Mouse (Mus musculus) neutrophil, adult 5-6 weeks (primary cell): ENCODE measurements around the gene Gm48552. TPM values are rescaled to one million over a fixed set of nuclear protein-coding genes. Genes with fewer than 3 reads are reported as not detected.

Source experiments
- ATAC-seq: fragments of 151-379, 151-347 bp; 2 replicates; pipeline ENCODE4 v1.8.0; 2017; ENCODE audit warnings: mild to moderate bottlenecking, moderate TSS enrichment; ENCODE audit not compliant: insufficient number of reproducible peaks, poor library complexity, low FRiP score, severe bottlenecking; ENCODE audit errors: extremely low read depth
- total RNA-seq: library from RNA; stranded (forward); fragments of 200-1000 nt; gene quantifications from 2 replicates; pipeline ENCODE4 v1.2.3, GENCODE M21; 2017

The Gm48552 gene
- total RNA-seq: 2.2 TPM in 1 of 2 replicates, not detected in the other

DNA sequence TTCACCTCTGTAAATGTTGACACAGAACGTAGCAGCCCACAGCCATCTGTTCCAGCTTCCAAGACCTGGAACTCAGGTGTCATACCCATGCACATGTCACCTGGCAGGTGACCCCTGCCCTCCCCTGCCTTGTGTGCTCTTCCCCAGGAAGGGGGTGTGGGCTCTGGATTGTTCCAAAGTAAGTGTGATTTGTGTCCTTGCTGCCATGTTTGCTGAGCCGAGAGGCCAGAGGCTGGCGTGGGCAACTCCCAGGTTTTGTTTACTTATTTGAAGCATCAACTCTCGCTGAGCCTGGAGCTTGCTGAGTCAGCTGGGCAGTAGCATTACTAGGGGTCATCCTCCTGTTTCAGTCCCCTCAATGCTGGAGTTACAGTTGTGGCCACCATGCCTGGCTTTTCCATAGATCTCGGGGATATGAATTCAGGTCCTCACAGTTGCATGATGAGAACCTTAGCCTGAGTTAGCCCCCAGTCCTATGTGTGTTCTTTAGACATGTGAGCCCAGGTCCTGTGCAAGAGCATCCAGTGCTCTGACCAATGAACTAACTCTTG lies at the start of gene Gm48552:
TSS of gene Gm48552 (plus strand) at position 501 of the 551 bp plus-strand sequence.
- no peak for ATAC-seq

DNA sequence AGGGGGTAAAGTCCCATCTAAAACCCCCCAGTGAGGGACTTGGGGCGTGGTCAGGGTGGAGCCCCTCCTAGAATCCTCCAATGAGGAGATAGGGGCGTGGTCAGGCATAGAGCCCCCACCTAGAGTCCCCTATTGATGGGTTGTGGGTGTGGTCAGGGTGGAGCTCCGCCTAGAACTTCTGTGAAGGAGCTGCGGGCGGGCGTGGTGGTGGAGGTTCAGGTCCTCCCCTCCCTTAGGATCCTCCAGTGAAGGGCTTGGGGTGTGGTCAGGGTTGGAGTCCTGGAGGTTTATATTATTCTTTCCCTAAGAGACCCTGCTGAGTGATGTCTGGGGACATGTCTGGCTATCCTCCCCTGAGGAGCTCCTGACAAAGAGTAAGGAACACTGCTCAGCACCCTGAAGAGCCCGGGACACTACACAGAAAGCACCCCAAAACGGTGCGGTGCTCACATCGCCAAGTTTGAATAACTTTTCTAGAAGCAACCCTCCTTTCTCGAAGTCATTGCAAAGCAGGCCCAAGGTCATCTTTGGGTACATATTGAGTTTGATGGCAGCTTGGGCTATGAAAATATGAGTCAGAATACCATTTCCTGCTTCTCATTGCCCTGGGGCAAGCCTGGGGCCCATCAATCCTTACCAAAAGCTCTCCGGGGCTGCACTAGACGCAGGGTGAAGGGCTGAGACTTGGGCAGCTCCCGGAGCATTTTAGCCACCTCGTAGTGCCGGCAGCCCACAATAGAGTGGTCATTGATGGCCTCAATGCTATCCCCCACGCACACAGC lies 48.1 kb upstream of the Gm48552 start:
- ATAC-seq: no peak

DNA sequence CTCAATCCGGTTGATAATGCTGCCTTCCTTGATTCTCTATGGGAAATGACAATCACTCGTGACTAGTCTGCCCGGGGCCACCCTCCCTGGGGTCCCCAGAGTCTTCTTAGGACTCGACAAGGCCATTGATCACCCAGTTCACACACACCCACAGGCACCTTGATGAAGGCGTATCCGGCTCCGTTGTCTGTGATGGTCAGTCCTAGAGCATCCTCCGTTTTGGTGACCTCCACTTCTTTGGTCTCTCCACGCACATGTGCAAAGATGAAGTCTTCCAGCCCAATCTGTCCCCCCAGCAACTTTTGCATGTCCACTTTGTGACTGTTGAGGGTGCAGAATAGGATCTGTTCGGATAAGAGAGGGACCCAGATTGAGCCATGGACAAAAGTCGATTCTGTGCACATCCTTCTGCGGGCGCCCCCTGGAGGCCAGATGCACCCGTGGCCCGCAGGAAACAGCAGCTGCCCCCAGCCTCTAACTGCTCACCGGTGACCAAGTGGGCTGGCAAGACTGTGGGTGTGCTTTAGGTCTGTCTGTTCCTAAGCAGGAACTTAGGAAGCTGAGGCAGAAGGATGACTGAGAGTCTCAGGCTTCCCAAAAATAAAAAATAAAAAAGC lies 47.4 kb upstream of the Gm48552 start:
- ATAC-seq: peak; percentile 47

DNA sequence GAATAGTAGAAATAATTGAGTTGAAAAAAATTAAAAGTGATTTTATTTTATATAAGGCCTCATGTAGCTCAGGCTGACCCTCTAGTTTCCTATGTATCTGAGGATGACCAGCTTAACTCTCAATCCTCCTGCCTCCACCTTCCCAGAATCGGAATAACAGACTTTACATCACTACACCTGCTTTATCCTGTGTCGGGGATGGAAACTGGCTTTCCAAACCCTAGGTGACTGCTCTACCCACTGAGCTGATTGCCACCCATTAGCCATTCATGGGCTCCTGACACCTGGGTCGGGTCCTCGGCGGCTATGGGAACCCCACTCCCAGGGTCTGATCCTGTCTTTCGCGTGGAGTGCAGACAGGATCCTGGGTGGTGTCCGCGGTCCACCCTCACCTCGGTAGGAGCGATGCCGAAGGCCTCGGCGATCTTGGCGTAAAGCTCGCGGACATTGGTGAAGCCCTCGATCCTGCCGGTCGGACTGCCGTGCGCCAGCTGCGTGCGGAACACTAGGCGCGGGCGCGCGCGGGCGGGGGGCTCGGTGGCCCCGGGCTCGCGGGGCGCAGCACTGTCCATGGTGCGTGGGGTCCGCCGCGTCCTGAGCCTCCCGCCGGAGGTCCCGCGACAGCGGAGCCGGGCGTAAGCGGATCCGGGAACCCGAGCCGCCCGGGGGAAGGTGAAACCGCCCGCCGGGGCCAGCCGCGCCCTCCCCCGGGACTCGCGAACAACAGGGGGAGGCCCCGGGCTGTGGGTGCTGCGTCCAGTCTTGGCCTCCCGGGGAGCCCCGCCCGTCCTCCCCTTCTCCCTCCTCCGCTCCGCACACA lies 45.9 kb upstream of the Gm48552 start, which contains the start of gene Gipc3:
TSS of gene Gipc3 (minus strand) at position 581 of the 820 bp plus-strand sequence.
- ATAC-seq: no peak

DNA sequence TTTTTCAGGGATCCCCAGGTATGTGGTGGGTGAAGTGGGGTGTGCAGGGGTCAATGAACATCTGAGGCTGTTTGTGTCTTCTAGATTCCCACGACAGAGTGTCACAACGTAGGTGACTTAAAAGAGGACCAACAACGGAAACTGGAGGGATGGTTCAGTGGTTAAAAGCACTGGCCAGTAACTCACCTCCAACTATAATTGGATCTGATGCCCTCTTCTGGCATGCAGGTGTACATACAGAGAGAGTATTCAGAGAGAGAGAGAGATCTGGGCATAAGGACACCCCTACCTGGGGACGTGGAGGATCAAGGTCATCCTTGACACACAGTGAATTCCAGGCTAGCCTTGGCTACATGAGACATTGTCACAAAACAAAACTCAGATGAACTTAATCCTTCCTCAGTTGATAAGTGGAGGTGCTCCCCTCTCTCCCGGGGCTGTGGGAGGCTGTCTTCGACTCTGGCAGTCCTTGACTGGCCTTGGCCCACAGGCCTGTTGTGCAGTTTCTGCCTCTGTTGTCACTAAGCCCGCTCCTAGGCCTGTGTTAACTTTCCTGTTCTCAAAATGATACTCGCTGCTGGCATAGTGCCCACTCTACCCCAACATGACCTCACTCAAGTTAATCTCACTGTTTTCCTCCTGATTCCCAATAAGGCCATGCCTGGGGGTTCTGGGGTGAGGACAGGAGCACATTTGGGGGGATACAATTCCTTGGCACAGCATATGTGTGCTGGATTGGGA lies 44.2 kb upstream of the Gm48552 start:
- peak; percentile 37 for ATAC-seq

DNA sequence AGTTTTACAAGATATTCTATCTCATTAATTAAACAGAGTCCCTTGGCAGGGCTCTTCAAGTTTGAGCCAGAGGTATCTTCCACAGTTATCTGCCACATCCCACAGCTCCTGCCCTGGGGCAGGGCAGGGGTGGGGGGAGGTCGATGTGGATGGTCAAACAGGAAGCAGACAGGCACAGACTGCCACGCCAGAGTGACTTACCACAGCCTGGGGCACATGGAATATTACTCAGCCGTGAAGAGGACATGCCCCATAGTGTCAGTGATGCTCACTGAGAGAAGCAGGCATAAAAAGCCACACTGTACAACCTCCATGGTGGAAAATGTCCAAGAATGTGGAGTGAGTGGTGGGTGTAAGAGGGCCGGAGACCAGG lies 43.7 kb upstream of the Gm48552 start:
- no peak for ATAC-seq

DNA sequence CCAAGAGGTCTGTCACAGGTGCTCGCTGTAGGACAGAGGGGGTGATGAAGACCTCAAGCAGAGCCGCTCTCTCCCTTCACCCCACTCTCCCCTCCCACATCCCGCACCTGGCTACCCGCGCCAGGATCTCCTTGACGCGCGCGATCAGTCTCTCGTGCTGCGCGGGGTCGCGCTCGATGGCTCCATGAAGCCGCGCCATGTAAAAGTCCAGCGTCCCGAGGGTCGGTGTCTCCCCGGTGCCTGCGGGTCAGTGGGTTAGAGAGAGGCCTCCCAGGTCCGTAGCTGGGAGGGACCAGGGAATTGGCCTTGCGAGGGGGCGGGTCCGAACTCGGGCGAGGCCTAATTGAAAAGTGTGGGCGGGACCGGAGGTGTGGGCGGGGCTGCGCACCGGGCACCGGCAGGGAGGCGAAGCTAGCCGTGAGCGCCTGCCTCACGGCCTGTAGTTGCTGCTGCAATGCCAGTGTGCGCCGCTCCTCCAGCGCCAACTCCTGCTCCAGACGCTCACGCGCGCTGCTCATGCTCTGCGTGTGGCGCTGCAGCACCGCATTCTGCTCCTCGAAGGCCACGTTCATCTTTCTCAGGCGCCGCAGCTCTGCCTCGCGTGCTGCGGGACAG lies 42.2 kb upstream of the Gm48552 start:
- no peak for ATAC-seq

DNA sequence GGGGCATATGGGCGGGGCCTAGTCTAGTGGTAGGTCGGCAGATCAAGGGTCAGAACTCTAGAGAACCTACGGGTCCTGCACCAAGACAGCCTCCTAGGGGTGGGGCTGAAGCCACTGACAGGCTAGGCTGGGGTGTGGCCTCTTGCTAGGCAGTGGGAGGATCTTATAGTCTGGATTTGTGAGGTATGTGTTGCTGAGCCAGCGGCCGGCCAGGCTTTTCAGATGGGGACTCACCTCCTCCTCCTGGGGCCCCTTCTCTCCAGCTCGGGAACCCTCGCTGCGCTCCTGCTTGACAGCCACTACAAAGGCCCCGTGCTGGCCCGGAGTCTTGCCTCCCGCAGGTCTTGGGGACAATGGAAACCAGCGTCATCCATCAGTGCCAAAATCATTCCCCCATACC lies 39.7 kb upstream of the Gm48552 start:
- no peak for ATAC-seq

DNA sequence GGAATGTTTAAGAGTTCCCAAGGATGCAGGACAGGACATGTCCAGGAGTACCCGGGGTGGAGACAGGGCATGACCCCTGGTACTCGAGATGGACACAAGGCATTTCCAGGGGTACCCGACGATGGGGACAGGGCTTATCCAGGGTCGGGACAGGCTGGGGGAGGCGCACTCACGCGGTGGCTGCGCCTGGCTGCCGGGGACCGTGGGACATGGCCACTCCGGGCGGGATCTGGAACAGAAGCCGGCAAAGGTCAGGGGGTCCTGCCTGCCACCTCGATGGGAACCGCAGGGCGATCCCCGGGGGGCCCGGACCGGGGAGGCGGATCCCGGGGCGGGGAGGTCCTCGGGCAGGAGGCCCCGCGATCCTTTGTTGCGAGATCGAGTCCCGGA lies 38.8 kb upstream of the Gm48552 start:
- no peak for ATAC-seq

DNA sequence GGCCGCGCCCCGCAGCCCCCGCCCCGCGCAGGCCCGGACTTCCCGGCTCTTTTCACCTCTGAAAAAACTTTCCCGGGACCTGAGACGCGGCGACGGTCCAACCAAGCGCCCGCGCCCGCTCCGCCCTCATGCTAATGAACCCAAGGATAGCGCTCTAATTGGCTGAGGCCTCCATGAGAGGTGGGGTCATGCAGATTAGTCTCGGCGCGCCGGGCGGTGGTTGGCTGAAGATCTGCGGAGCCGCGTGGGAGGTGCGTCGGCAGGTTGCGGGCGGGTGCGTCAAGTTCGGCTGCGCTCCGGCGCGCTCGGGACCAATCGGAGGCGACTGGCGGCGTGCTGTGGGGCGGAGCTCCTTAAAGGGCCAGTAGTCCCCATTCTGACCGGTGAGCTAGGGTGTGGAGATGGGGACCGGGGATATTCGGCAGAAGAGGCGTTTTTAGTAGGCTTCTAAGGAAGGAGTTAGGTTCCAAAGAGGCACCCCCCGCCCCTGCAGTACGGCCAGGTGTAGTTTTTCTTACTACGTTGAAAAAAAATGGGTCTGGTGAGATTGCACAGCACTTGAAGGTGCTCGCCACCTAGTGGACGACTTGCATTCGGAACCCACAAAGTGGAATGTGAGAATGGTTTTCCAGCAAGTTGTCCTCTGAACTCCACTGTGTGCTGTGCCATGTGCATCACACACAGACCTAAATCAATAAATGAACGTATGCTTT lies 38.3 kb upstream of the Gm48552 start, which contains the start of gene Hmg20b:
TSS of gene Hmg20b (minus strand) at position 130 of the 713 bp plus-strand sequence.
- peak; percentile 94 for ATAC-seq

DNA sequence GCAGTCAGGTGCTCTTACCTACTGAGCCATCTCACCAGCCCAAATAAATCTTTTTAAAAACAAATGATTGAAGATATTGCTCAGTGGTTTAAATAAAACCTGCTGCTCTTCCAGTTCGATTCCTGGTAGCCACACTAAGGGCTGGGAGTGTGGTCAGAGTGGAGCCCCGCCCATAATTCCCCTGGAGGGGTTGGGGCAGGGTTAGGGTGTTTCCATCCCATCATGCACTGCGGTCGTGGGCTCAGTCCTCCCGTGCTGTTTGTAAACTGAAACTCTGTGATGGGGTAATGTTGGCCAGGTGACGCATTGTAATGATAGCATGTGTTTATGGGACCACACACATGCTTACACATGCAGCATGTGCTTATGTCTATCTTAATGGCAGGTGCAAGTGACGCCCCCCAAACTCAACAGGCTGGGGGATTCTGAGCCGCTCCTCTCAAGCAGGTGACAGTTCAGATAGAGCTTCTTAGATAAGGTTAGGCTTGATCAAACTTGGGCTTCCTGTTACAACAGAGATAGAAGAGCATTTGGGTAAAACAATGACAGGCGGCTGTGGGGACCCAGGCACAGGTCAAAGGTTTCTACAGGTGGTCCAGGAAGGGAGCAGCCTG lies 37.0 kb upstream of the Gm48552 start:
- ATAC-seq: no peak

DNA sequence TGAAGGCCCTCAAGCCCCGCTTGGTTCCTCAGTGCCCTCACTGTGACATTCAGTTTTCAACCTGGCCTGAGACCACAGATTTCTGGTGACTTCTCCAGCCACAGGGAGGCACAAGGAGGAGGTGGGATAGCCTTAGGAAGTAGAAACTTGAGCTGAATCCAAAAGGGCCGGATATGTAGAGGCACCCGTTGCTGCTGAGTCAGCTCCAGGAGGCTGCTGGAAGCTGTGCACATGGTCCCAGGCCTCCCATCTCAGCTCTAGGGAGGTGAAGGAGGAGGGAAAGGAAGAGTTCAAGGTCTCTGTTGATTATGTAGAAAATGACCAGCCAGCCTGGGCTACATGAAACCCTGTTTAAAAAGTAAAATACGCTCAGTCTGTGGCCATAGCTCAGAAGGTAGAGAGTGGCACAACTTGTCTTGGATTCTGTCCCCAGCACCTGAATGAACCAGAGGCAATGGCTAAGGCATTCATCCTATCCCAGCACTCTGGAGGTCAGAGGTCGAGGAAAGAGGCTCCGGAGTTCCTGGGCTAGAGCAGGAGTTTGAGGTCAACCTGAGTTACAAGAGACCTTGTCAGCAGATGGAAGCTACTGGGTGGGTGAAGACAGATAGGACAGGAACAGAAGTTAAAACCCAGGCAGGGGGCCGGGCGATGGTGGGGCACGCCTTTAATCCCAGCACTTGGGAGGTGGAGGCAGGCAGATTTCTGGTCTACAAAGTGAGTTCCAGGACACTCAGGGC lies 33.9 kb upstream of the Gm48552 start:
- ATAC-seq: no peak

DNA sequence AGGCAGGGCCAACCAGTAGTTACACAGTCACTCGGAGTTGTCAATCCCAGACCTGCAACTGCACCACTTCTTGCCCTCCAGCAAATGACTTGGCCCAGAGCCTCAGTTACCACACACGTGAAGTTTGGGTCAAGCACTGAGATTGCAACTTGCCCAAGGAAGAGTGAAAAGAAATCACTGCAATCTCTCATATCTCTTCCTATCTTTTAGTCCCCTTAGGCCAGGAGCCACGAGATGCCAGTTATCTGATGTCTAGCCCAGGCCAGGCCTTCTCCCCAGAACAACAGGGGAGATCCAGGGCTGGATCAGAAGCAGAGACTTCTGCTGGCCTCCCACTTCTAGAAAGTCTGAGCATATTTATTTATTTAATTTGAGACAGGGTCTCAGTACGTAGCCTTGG lies 33.3 kb upstream of the Gm48552 start:
- no peak for ATAC-seq

DNA sequence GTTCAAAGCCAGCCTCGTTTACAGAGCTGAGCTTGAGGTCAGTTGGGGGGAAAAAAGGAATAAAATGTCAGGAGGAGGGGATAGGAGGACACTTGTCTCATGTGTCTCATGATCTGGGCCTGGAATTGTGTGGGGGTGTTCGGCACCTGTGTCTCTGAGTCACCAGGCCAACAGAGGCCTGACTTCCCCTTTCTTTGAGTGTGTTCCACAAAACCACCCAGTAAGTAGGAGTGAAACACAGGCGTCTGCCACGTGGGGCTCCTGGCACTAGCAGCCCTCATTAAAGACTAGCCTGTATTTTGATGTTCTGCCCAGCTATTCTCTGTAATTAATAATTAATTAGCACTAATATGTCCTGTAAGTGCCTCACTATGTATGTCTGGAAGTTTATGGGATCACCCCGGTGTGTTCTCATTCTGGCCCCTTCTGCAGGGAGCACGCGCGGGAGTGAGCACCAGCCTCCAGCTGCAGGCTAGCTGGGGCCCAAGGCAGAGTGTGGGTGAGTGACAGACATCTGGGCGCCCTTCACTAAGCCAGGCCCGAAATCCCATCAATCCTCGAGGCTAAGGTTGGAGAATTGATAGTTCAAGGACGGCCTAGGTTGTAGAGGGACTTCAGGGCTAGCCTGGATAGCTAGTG lies 32.3 kb upstream of the Gm48552 start:
- ATAC-seq: peak; percentile 73

DNA sequence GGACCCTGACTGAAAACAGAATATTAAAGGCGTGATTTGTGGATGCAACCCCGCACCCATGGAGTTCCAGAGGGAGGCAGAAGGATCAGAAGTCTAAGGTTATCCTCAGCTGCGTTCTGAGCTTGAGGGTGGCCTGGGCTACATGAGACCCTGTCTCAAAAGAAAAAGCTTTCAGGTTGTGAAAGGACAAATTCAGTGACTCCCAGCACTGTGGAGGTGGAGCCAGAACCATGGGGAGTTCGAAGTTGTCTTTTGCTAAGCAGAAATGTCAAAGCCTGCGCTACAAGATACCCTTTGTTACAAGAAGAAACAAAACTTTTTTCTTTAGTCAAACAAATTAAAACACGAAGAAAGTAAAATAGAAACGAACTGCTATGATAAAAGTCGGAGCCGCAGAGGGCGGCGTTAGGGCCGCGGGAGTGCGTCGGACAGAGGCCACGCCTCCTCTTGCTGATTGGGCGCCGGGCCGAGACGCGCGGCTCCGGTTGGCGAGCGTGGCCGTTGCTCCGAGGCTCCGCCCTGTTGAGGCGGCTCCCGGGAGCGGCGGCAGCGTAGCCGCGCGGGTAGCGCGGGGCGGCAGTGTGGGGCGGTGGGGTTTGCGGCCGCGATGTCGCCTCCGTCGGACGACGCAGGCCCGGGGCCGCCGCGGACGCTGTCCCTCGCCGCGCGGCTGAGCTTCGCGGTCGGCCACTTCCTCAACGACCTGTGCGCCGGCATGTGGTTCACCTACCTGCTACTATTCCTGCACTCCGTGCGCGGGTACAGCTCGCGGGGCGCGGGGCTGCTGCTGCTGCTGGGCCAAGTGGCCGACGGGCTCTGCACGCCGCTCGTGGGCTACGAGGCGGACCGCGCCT lies 31.6 kb upstream of the Gm48552 start, which contains the start of gene Mfsd12:
TSS of gene Mfsd12 (plus strand) at position 501 of the 854 bp plus-strand sequence.
- ATAC-seq: peak; percentile 75
